Mouse (Mus musculus): ENCODE measurements at regions not wholly inside any gene's neighbourhood (a gene's known extent, or its start where the extent isn't known, plus 50 kb on each side); places are given as distances from the start of the nearest gene placed in this dataset.

- Histone ChIP-seq H3K9me3 (replicated peaks; ENCODE audit: control insufficient read depth, low read length) (no peaks in the 10 kb centered on the region), H3K27ac (ENCODE audit: low read depth) (no peak overlapping the region), H3K4me3 (ENCODE audit: low read depth, low read length) (no peak overlapping the region), H3K36me3 (replicated peaks; ENCODE audit: control insufficient read depth, insufficient read depth, low read length) (no peaks in the 10 kb centered on the region), H3K4me1 (ENCODE audit: control insufficient read depth, insufficient read depth) (no peaks in the 10 kb centered on the region), H3K9ac (replicated peaks; ENCODE audit: low read depth, low read length) (no peak overlapping the region), H3K4me2 (ENCODE audit: low read depth, low read length) (no peak overlapping the region), H3K27me3 (ENCODE audit: control insufficient read depth, insufficient read depth, low read length) (no peaks in the 10 kb centered on the region)
- WGBS: 26% methylated on average over 3 of the region's 3 CpGs
- TF ChIP-seq CTCF (IDR thresholded peaks at IDR 0.05; ENCODE audit: low read depth) (no peak), EP300 (IDR thresholded peaks at IDR 0.05; ENCODE audit: low read depth) (no peak)
- no peak for DNase-seq (ENCODE audit: low spot score)
- no peak for ATAC-seq (ENCODE audit: insufficient read depth, low read depth)
Observed at GRCm38 (mm10) chr1:138771307-138772011, 76.9 kb downstream of the Lhx9 start.

GRCm38 (mm10) chr1:138762876-138763275 is 85.5 kb downstream of the Lhx9 start:
- no peak overlapping the region for H3K4me2 ChIP-seq (ENCODE audit: low read depth, low read length)
- DNase-seq (ENCODE audit: low spot score): no peak
- no peaks in the 10 kb centered on the region; the same call in 1 of the 2 replicates for H3K9me3 ChIP-seq (replicated peaks; ENCODE audit: control insufficient read depth, low read length)
- no peaks in the 10 kb centered on the region for H3K36me3 ChIP-seq (replicated peaks; ENCODE audit: control insufficient read depth, insufficient read depth, low read length)
- no peak overlapping the region for H3K4me3 ChIP-seq (ENCODE audit: low read depth, low read length)
- WGBS: 30% methylated on average over 7 of the region's 7 CpGs
- H3K9ac ChIP-seq (replicated peaks; ENCODE audit: low read depth, low read length): no peak overlapping the region
- TF ChIP-seq EP300 (IDR thresholded peaks at IDR 0.05; ENCODE audit: low read depth): no peak
- H3K27ac ChIP-seq (ENCODE audit: low read depth): no peak overlapping the region
- ATAC-seq (ENCODE audit: insufficient read depth, low read depth): no peak
- H3K4me1 ChIP-seq (ENCODE audit: control insufficient read depth, insufficient read depth): no peaks in the 10 kb centered on the region
- no peaks in the 10 kb centered on the region for H3K27me3 ChIP-seq (ENCODE audit: control insufficient read depth, insufficient read depth, low read length)

- DNase-seq (ENCODE audit: low spot score): no peak
Observed at GRCm38 (mm10) chr1:138757777-138758176, 90.6 kb downstream of the Lhx9 start.

GRCm38 (mm10) chr1:138733308-138733707 is 113.4 kb upstream of the Nek7 start:
- H3K36me3 ChIP-seq (replicated peaks; ENCODE audit: control insufficient read depth, insufficient read depth, low read length): no peaks in the 10 kb centered on the region
- no peaks in the 10 kb centered on the region for H3K27me3 ChIP-seq (ENCODE audit: control insufficient read depth, insufficient read depth, low read length)
- no peaks in the 10 kb centered on the region for H3K9me3 ChIP-seq (replicated peaks; ENCODE audit: control insufficient read depth, low read length)
- H3K9ac ChIP-seq (replicated peaks; ENCODE audit: low read depth, low read length): no peak overlapping the region
- DNase-seq (ENCODE audit: low spot score) (no peak), ATAC-seq (ENCODE audit: insufficient read depth, low read depth) (no peak)
- TF ChIP-seq EP300 (IDR thresholded peaks at IDR 0.05; ENCODE audit: low read depth) (no peak), CTCF (IDR thresholded peaks at IDR 0.05; ENCODE audit: low read depth) (no peak)
- WGBS: 73% methylated on average over 3 of the region's 3 CpGs
- H3K4me2 ChIP-seq (ENCODE audit: low read depth, low read length): no peak overlapping the region
- no peak overlapping the region for H3K27ac ChIP-seq (ENCODE audit: low read depth)
- H3K4me1 ChIP-seq (ENCODE audit: control insufficient read depth, insufficient read depth): no peaks in the 10 kb centered on the region
- no peak overlapping the region for H3K4me3 ChIP-seq (ENCODE audit: low read depth, low read length)

More at GRCm38 (mm10) chr1:138757777-138758176, 90.6 kb downstream of the Lhx9 start:
- no peak overlapping the region for H3K9ac ChIP-seq (replicated peaks; ENCODE audit: low read depth, low read length)
- H3K27ac ChIP-seq (ENCODE audit: low read depth): no peak overlapping the region
- H3K36me3 ChIP-seq (replicated peaks; ENCODE audit: control insufficient read depth, insufficient read depth, low read length): no peaks in the 10 kb centered on the region
- H3K4me3 ChIP-seq (ENCODE audit: low read depth, low read length): no peak overlapping the region
- no peak for ATAC-seq (ENCODE audit: insufficient read depth, low read depth)
- H3K4me1 ChIP-seq (ENCODE audit: control insufficient read depth, insufficient read depth): no peaks in the 10 kb centered on the region
- H3K4me2 ChIP-seq (ENCODE audit: low read depth, low read length): no peak overlapping the region
- no peaks in the 10 kb centered on the region for H3K27me3 ChIP-seq (ENCODE audit: control insufficient read depth, insufficient read depth, low read length)
- no peaks in the 10 kb centered on the region; the same call in 1 of the 2 replicates for H3K9me3 ChIP-seq (replicated peaks; ENCODE audit: control insufficient read depth, low read length)
- no peak for TF ChIP-seq EP300 (IDR thresholded peaks at IDR 0.05; ENCODE audit: low read depth)
- no peak for TF ChIP-seq CTCF (IDR thresholded peaks at IDR 0.05; ENCODE audit: low read depth)

GRCm38 (mm10) chr1:138731008-138731407 is 111.1 kb upstream of the Nek7 start:
- no peak overlapping the region for H3K27ac ChIP-seq (ENCODE audit: low read depth)
- 79% methylated on average over 12 of the region's 12 CpGs for WGBS
- TF ChIP-seq EP300 (IDR thresholded peaks at IDR 0.05; ENCODE audit: low read depth) (no peak), CTCF (IDR thresholded peaks at IDR 0.05; ENCODE audit: low read depth) (no peak)
- no peaks in the 10 kb centered on the region for H3K9me3 ChIP-seq (replicated peaks; ENCODE audit: control insufficient read depth, low read length)
- H3K4me2 ChIP-seq (ENCODE audit: low read depth, low read length): no peak overlapping the region
- H3K4me1 ChIP-seq (ENCODE audit: control insufficient read depth, insufficient read depth): no peaks in the 10 kb centered on the region
- H3K36me3 ChIP-seq (replicated peaks; ENCODE audit: control insufficient read depth, insufficient read depth, low read length): no peaks in the 10 kb centered on the region
- no peaks in the 10 kb centered on the region for H3K27me3 ChIP-seq (ENCODE audit: control insufficient read depth, insufficient read depth, low read length)
- ATAC-seq (ENCODE audit: insufficient read depth, low read depth): no peak
- DNase-seq (ENCODE audit: low spot score): no peak
- no peak overlapping the region for H3K9ac ChIP-seq (replicated peaks; ENCODE audit: low read depth, low read length)
- H3K4me3 ChIP-seq (ENCODE audit: low read depth, low read length): no peak overlapping the region

Data from heart, postnatal 0 days (tissue).